Mouse (Mus musculus) small intestine, adult 2 months (tissue): ENCODE data around the gene Fam217b. TPM values are rescaled to one million over a fixed set of nuclear protein-coding genes. Genes with fewer than 3 reads are reported as not detected.

Experiments
- H3K27ac ChIP-seq: fragments of 200-500 bp; 2 replicates; pipeline ENCODE4 v1.5.1; 2012; ENCODE audit warnings: low read depth, low read length, control low read depth, inconsistent platforms; ENCODE audit not compliant: insufficient read depth
- H3K27me3 ChIP-seq: fragments of 200-500 bp; 2 replicates; pipeline ENCODE4 v1.6.1; 2012; ENCODE audit warnings: mild to moderate bottlenecking, moderate library complexity, low read length, inconsistent platforms; ENCODE audit not compliant: control insufficient read depth, insufficient read depth
- H3K36me3 ChIP-seq: fragments of 200-500 bp; 2 replicates; pipeline ENCODE4 v1.6.1; 2012; ENCODE audit warnings: mild to moderate bottlenecking, low read length, control low read depth, inconsistent platforms; ENCODE audit not compliant: control insufficient read depth, insufficient read depth
- H3K4me1 ChIP-seq: fragments of 200-500 bp; 2 replicates; pipeline ENCODE4 v1.6.1; 2012; ENCODE audit warnings: low read length, inconsistent platforms, mixed read lengths; ENCODE audit not compliant: control insufficient read depth, insufficient read depth, insufficient read length
- H3K4me3 ChIP-seq: fragments of 200-500 bp; 2 replicates; pipeline ENCODE4 v1.5.1; 2012; ENCODE audit warnings: low read depth, mild to moderate bottlenecking, control low read depth, inconsistent platforms, low read length, moderate library complexity
- CTCF ChIP-seq: fragments of 200-500 bp; IDR thresholded peaks from 2 replicates; pipeline ENCODE4 v1.5.1; 2012; ENCODE audit warnings: low read depth, mild to moderate bottlenecking, control low read depth, inconsistent platforms, low read length, moderate library complexity, mixed read lengths; ENCODE audit not compliant: insufficient replicate concordance, insufficient read length; ENCODE audit errors: extremely low read depth
- POLR2A ChIP-seq: fragments of 200-500 bp; IDR thresholded peaks from 2 replicates; pipeline ENCODE4 v1.6.1; 2012; ENCODE audit warnings: low read depth, mild to moderate bottlenecking, control low read depth, inconsistent platforms, low read length, moderate library complexity
- WGBS: fragments of 180-500 bp; shearing (Covaris S2); methylation state at CpG from one replicate; pipeline ENCODE4 v1.1.7; 2018; 5-methylcytosine and 5-hydroxymethylcytosine counted together
- polyA plus RNA-seq: library from polyadenylated mRNA; depleted of rRNA; stranded (reverse); fragments of >200 nt; gene quantifications from 2 replicates; pipeline ENCODE4 v1.2.3, GENCODE M21; 2012; rRNA removed

The Fam217b gene
- polyA plus RNA-seq, 1 experiment, result 0.37 TPM

- 56% methylated on average over 5 of the region's 5 CpGs for WGBS
- H3K27ac ChIP-seq, result no peak overlapping the region
- no peaks in the 10 kb centered on the region for H3K27me3 ChIP-seq
- no peak overlapping the region for H3K4me3 ChIP-seq
- TF ChIP-seq POLR2A, result no peak
- TF ChIP-seq CTCF, result no peak
- H3K36me3 ChIP-seq, result no peaks in the 10 kb centered on the region
- peaks cover 7% of the 10 kb centered on the region; the same call in 1 of the 2 replicates for H3K4me1 ChIP-seq
These were observed 46.0 kb downstream of the Fam217b start for GRCm38 (mm10) chr2:178460353-178460752.

DNA sequence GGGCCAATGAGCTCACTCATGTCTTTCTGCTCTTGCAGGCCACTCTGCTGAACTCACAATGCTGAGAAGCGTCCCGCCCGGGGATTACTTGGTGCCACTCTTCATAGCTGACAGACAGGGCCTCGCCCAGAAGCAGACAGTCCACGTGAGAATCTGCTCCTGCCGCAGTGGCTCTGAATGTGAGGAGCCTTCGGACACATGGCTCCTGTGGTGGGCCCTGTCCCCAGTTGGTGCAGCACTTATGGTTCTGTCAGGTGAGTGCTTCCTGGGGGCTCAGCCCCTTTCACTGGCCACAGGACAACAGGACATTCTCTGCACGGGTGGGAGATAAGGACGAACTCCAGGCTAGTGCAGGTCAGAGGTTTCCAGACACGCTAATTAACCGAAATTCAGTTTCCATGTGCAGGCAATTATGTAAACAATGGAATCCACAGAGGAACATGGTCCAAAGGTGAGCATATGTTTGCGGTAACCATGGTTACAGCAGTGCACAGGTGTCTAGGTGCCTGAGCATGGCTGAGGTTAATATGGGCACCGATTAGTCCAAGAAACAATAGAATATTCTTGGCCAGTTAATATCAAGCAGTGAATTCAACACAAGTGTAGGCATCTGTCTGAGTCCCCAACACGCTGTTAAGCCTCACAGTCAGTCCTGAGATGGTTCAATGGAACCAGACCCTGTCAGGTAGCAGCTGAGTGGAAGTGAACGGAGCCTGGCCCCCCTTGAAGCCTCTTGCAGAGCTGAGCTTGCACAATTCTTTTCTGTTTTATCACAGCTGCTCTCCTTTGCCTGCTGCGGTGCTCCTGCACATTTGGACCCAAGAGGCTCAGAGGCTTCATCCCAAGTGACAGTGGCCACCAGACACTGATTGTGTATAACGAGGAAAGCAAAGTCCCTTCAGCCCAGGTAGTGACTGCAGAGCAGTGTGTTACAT lies 57.5 kb downstream of the Fam217b start:
- Histone ChIP-seq H3K27me3 (no peaks in the 10 kb centered on the region), H3K4me1 (peaks cover 15% of the 10 kb centered on the region), H3K27ac (peak overlapping the region; percentile 56; the same call in 1 of the 2 replicates), H3K36me3 (no peaks in the 10 kb centered on the region), H3K4me3 (no peak overlapping the region)
- WGBS, result 24% methylated on average over 17 of the region's 17 CpGs
- TF ChIP-seq CTCF (no peak), POLR2A (no peak)

DNA sequence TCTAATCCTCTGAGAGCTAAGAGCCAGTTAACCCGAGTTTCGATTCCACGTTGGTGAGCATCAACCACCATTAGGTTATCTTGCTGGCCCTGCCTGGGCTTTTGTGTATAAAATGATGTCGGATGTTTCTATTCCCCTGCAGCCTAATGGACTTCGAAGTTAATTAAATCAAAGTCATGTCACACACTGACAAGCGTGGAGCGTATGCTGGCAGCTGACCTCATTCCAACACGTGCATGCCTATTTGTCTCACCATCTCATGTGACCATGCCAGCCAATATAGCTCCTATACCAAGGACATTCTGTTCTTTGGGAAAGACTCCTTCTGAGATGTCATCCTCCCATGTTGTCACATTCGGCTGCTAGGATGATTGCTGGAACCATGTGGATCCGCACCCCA lies 59.6 kb downstream of the Fam217b start:
- TF ChIP-seq POLR2A (no peak), CTCF (no peak)
- Histone ChIP-seq H3K36me3 (no peaks in the 10 kb centered on the region), H3K27me3 (no peaks in the 10 kb centered on the region), H3K4me1 (peaks cover 15% of the 10 kb centered on the region), H3K4me3 (no peak overlapping the region), H3K27ac (no peak overlapping the region)
- WGBS, result 94% methylated on average over 10 of the region's 10 CpGs

Other genes with a start within 250 kb of the Fam217b start
- gene Sycp2, start 6.8 kb upstream of the Fam217b start, polyA plus RNA-seq, result not detected in 2 replicates
- gene Ppp1r3d, start 52 bp upstream of the Fam217b start, polyA plus RNA-seq, result 1.1 TPM in 2 replicates
- gene Cdh26, start 16.0 kb downstream of the Fam217b start, polyA plus RNA-seq, result 0.05 and 0.06 TPM in 2 replicates